Mouse (Mus musculus) ovary, adult 2 months (tissue): ENCODE data around the gene Glra4. TPM values are rescaled to one million over a fixed set of nuclear protein-coding genes. Genes with fewer than 3 reads are reported as not detected.

Experiments used
- polyA plus RNA-seq: library from polyadenylated mRNA; depleted of rRNA; stranded (reverse); fragments of >200 nt; gene quantifications from 2 replicates; pipeline ENCODE4 v1.2.3, GENCODE M21; 2012; rRNA removed

The Glra4 gene
- not detected in 2 replicates for polyA plus RNA-seq

GRCm38 (mm10) chrX:136780041-136780440 is at the start of gene Glra4:
Gene Glra4, minus strand, starts transcription at chrX:136780141.

GRCm38 (mm10) chrX:136822371-136822770 is 42.4 kb upstream of the Glra4 start, which contains the start of gene Plp1:
Gene Plp1, plus strand, starts transcription at chrX:136822671.

GRCm38 (mm10) chrX:136743459-136743858 is 36.5 kb downstream of the Glra4 start, which contains the start of gene Morf4l2:
Gene Morf4l2, minus strand, starts transcription at chrX:136743690.

Other genes with a start within 250 kb of the Glra4 start
- not detected in 2 replicates for gene Kir3dl2, start 236.1 kb downstream of the Glra4 start, polyA plus RNA-seq
- gene Tceal3, start 189.3 kb downstream of the Glra4 start, polyA plus RNA-seq = 4.4 and 5.6 TPM in 2 replicates
- gene Tceal1, start 72.2 kb downstream of the Glra4 start, polyA plus RNA-seq = 1.8 and 1.9 TPM in 2 replicates
- 30.6 and 33.0 TPM in 2 replicates for gene Morf4l2, start 36.5 kb downstream of the Glra4 start, polyA plus RNA-seq
- 8.0 and 9.6 TPM in 2 replicates for gene Plp1, start 42.5 kb upstream of the Glra4 start, polyA plus RNA-seq
- gene Rab9b, start 88.6 kb upstream of the Glra4 start, polyA plus RNA-seq = not detected in 2 replicates
- not detected in 2 replicates for gene H2bfm, start 147.2 kb upstream of the Glra4 start, polyA plus RNA-seq
- not detected in 2 replicates for gene Tmsb15b2, start 195.4 kb upstream of the Glra4 start, polyA plus RNA-seq
- gene Tmsb15l, start 196.7 kb upstream of the Glra4 start, polyA plus RNA-seq = 0.42 and 1.2 TPM in 2 replicates
- gene Tmsb15b1, start 196.7 kb upstream of the Glra4 start, polyA plus RNA-seq = not detected in 2 replicates
- 2.1 and 2.3 TPM in 2 replicates for gene Zcchc18, start 213.0 kb upstream of the Glra4 start, polyA plus RNA-seq